Mouse (Mus musculus): ENCODE data around the gene Rhof.

- TF ChIP-seq EP300 (IDR thresholded peaks at IDR 0.05; ENCODE audit: low read depth) = no peak
- no peak for TF ChIP-seq CTCF (IDR thresholded peaks at IDR 0.05; ENCODE audit: low read depth)
These were observed 36.8 kb upstream of the Rhof start, which contains the start of gene Psmd9 for GRCm38 (mm10) chr5:123169284-123169683.
